Mouse (Mus musculus): ENCODE measurements around the gene Cx3cl1.

GRCm38 (mm10) chr8:94767035-94767434, 4.8 kb upstream of the Cx3cl1 start:
- TF ChIP-seq POLR2A (IDR thresholded peaks at IDR 0.05; ENCODE audit: insufficient read depth, low read length), result no peak
- TF ChIP-seq EP300 (IDR thresholded peaks at IDR 0.05; ENCODE audit: insufficient read depth, low read depth, low read length), result no peak
- no peak for TF ChIP-seq CTCF (IDR thresholded peaks at IDR 0.05; ENCODE audit: low read depth, low read length)
